Mouse (Mus musculus) hindbrain, postnatal 0 days (tissue): Measurements from ENCODE around the gene Clybl. TPM values are rescaled to one million over a fixed set of nuclear protein-coding genes. Genes with fewer than 3 reads are reported as not detected.

Source experiments
- ATAC-seq: fragments of 200-750 bp; cut with Nextera tagmentation; 2 replicates; pipeline ENCODE4 v1.8.0; 2017; ENCODE audit warnings: mild to moderate bottlenecking, moderate TSS enrichment, moderate library complexity
- DNase-seq: peaks from one replicate; pipeline ENCODE4 v3.0.0-alpha.2; 2015; ENCODE audit warnings: low spot score
- H3K27ac ChIP-seq: fragments of 300-500 bp; sonication (generic); 2 replicates; pipeline ENCODE4 v1.5.1; 2014; ENCODE audit warnings: mild to moderate bottlenecking
- H3K27me3 ChIP-seq: fragments of 300-500 bp; sonication (generic); 2 replicates; pipeline ENCODE4 v1.6.1; 2014; ENCODE audit warnings: low read length, mixed read lengths; ENCODE audit not compliant: insufficient read depth
- H3K36me3 ChIP-seq: fragments of 300-500 bp; sonication (generic); 2 replicates; pipeline ENCODE4 v1.6.1; 2014; ENCODE audit warnings: low read length, mixed read lengths; ENCODE audit not compliant: insufficient read depth
- H3K4me1 ChIP-seq: fragments of 300-500 bp; sonication (generic); 2 replicates; pipeline ENCODE4 v1.6.1; 2014; ENCODE audit warnings: antibody characterized with exemption, low read length, mixed read lengths; ENCODE audit not compliant: insufficient read depth
- H3K4me2 ChIP-seq: fragments of 300-500 bp; sonication (generic); 2 replicates; pipeline ENCODE4 v1.6.1; 2014; ENCODE audit warnings: low read depth, mild to moderate bottlenecking, low read length, moderate library complexity, mixed read lengths
- H3K4me3 ChIP-seq: fragments of 300-500 bp; sonication (generic); 2 replicates; pipeline ENCODE4 v1.5.1; 2014; ENCODE audit warnings: low read length
- H3K9ac ChIP-seq: fragments of 300-500 bp; sonication (generic); replicated peaks from 2 replicates; pipeline ENCODE4 v1.6.1; 2014; ENCODE audit warnings: mild to moderate bottlenecking, low read length, moderate library complexity, mixed read lengths
- H3K9me3 ChIP-seq: fragments of 300-500 bp; sonication (generic); 2 replicates; pipeline ENCODE4 v1.6.1; 2016; ENCODE audit warnings: low read length, mixed read lengths
- CTCF ChIP-seq: IDR thresholded peaks from 2 replicates; pipeline ENCODE4 v1.5.1; 2016; ENCODE audit warnings: antibody characterized with exemption, control low read depth, low read depth
- WGBS: fragments of 180-500 bp; shearing (Covaris S2); extraction: QIAGEN DNeasy Blood & Tissue Kit; methylation state at CpG from one replicate; pipeline ENCODE4 v1.1.7; 2014; 5-methylcytosine and 5-hydroxymethylcytosine counted together
- polyA plus RNA-seq: library from polyadenylated mRNA; unstranded; fragments of >200 nt; fragmentation: Nextera tagmentation; extraction: Ambion mirVana; gene quantifications from 2 replicates; pipeline ENCODE4 v1.2.1, GENCODE M21; 2015
- total RNA-seq: library from RNA; depleted of rRNA; stranded (reverse); fragments of >200 nt; gene quantifications from 2 replicates; pipeline ENCODE4 v1.2.3, GENCODE M21; 2014

Gene Clybl
- total and polyA plus RNA-seq, 2 experiments from 2014 or later: 13.3 to 26.7 TPM

DNA sequence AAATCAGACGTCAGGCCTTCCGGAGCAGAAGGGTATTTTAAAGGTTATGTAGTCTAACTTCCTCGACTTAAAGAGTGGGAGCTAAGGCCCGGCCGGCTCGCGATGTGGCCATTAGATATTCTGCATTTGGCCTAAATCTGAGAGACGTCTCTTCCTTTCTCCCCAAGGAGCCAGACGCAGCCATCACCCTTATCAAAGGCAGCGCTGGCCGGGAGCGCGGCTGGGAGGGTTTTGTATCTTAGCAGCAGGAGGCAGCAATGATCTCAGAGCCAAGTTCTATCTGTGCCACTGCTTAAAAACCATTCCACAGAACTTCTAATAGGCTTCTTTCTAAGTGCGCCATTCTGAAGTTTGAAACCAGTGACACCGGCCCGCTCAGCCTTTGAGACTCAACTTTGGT lies 2.2 kb upstream of the Clybl start:
- H3K27me3 ChIP-seq: no peaks in the 10 kb centered on the region
- no peaks in the 10 kb centered on the region for H3K36me3 ChIP-seq
- no peak overlapping the region for H3K27ac ChIP-seq
- H3K9ac ChIP-seq: no peak overlapping the region
- no peak overlapping the region for H3K4me3 ChIP-seq
- no peak for DNase-seq
- no peaks in the 10 kb centered on the region for H3K4me1 ChIP-seq
- H3K4me2 ChIP-seq: no peak overlapping the region
- no peaks in the 10 kb centered on the region for H3K9me3 ChIP-seq
- ATAC-seq: no peak
- TF ChIP-seq CTCF: no peak
- 50% methylated on average over 16 of the region's 16 CpGs for WGBS

DNA sequence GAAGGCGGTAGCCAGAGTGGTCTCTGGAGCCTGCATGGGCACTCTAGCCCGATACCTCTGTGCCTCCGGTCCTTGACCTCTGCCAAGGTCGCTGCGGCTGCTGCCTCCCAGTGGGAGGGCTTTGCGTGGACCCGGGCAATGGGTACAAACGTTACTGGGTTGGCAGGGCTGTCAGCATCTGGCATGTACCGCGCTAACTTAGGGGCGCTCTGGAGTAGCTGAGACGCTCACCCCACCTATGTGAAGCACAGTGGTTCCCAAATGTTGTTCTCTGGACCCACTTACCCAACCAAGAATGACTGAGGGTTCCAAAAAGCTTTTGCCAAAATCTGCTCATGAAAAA lies 282 bp downstream of the Clybl start:
- Histone ChIP-seq H3K36me3 (no peaks in the 10 kb centered on the region), H3K4me1 (no peaks in the 10 kb centered on the region), H3K27ac (peak overlapping the region; percentile 52; the same call in 1 of the 2 replicates), H3K9ac (peak overlapping the region; percentile 59), H3K4me3 (peak overlapping the region; percentile 58), H3K9me3 (no peaks in the 10 kb centered on the region), H3K27me3 (no peaks in the 10 kb centered on the region), H3K4me2 (peak overlapping the region; percentile 63)
- 4% methylated on average over 12 of the region's 12 CpGs for WGBS
- peak; percentile 29 for TF ChIP-seq CTCF
- no peak for DNase-seq
- ATAC-seq: no peak

DNA sequence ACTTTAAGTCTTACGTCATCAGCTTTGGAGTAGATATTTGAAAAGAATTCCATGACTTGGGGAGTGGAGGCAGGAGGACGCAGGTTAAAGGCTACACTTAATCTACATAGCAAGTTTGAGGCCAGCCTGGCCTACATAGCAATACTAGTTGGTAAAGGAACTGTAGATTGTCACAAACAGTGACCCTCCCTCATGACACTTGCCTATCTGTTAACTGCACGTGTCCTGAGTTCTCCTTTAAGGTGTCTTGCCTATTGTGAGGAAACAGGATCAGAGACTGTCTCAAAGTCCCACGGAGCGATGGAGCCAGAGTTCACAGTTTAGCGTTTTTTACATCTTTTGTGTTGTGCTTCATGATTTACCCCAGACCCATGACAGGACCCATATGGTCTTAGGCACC lies 716 bp downstream of the Clybl start:
- Histone ChIP-seq H3K4me3 (peak overlapping the region; percentile 58; the same call in 1 of the 2 replicates), H3K4me2 (peak overlapping the region; percentile 63), H3K27ac (no peak overlapping the region), H3K36me3 (no peaks in the 10 kb centered on the region), H3K4me1 (no peaks in the 10 kb centered on the region), H3K9me3 (no peaks in the 10 kb centered on the region), H3K27me3 (no peaks in the 10 kb centered on the region), H3K9ac (peak overlapping the region; percentile 59; the same call in 1 of the 2 replicates)
- WGBS: 80% methylated on average over 6 of the region's 6 CpGs
- DNase-seq (no peak), ATAC-seq (no peak)
- TF ChIP-seq CTCF: no peak

DNA sequence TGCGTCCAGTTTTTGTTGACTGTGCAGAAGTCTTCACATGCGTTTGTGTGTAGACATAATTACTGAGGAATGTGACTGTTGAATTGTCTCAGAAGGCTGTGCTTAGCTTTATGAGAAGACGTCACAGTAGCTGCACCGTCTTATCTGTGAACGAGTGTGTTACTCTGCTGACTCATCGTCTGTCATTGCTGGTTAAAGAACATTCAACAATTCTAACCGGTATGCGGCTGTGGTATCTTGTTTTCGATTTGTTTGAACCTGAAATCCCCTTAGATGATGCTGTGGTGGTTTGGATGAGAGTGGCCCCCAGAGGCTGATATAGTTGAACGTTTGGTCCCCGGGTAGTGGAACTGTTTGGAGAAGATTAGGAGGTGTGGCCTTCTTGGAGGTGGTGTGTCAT lies 2.5 kb downstream of the Clybl start:
- H3K9ac ChIP-seq: no peak overlapping the region
- no peak for TF ChIP-seq CTCF
- H3K27ac ChIP-seq: no peak overlapping the region
- no peaks in the 10 kb centered on the region for H3K36me3 ChIP-seq
- H3K9me3 ChIP-seq: no peaks in the 10 kb centered on the region
- H3K27me3 ChIP-seq: no peaks in the 10 kb centered on the region
- H3K4me2 ChIP-seq: no peak overlapping the region
- H3K4me3 ChIP-seq: no peak overlapping the region
- no peak for ATAC-seq
- 89% methylated on average over 11 of the region's 11 CpGs for WGBS
- no peak for DNase-seq
- H3K4me1 ChIP-seq: no peaks in the 10 kb centered on the region

DNA sequence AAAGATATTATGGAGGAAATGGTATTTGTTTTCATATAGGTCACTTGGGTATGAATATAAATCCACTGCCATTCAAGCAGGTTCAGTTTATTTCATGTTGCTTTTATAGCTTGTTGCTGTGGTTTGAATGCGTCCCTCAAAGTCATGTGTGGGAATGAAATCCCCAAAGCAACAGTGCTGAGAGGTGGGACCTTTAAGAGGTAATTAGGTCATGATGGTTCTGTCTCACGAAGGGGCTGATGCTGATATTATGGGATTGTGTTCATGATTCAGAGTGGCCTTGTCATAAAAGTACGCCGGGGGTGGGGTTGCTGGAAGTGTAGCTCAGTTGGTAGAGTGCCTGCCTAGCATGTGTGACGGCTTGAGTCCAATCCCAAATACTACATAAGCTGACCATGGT lies 6.7 kb downstream of the Clybl start:
- no peak overlapping the region for H3K4me3 ChIP-seq
- no peaks in the 10 kb centered on the region for H3K4me1 ChIP-seq
- 89% methylated on average over 5 of the region's 5 CpGs for WGBS
- H3K9ac ChIP-seq: no peak overlapping the region
- H3K27me3 ChIP-seq: no peaks in the 10 kb centered on the region
- DNase-seq (no peak), ATAC-seq (no peak)
- no peak overlapping the region for H3K27ac ChIP-seq
- H3K4me2 ChIP-seq: no peak overlapping the region
- H3K9me3 ChIP-seq: no peaks in the 10 kb centered on the region
- no peak for TF ChIP-seq CTCF
- H3K36me3 ChIP-seq: no peaks in the 10 kb centered on the region

DNA sequence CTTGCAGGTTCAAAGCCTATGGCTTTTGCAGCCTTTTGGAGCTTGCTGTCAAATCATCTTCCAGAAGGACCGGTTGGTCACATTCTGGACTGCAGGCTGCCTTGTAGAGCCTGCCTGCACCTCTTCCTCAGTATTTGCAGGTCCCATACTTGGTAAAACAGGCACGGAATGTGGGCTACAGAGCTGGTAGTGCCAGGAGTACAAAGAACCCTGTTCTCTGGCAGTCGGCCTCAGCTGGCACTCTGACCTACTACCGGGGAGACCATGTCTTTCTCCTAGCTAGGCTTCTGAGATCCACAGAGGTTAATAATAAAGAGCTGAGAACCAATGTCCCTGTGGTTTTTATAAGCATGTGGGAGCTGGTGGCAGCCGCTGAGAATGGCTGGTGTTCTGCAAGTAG lies 8.4 kb downstream of the Clybl start:
- Histone ChIP-seq H3K9me3 (no peaks in the 10 kb centered on the region), H3K27ac (peak overlapping the region; percentile 46; the same call in 1 of the 2 replicates), H3K36me3 (no peaks in the 10 kb centered on the region), H3K4me1 (no peaks in the 10 kb centered on the region), H3K4me3 (no peak overlapping the region), H3K27me3 (no peaks in the 10 kb centered on the region), H3K4me2 (no peak overlapping the region), H3K9ac (no peak overlapping the region)
- ATAC-seq (peak; percentile 81), DNase-seq (peak; percentile 63)
- no peak for TF ChIP-seq CTCF
- 63% methylated on average over 5 of the region's 5 CpGs for WGBS

DNA sequence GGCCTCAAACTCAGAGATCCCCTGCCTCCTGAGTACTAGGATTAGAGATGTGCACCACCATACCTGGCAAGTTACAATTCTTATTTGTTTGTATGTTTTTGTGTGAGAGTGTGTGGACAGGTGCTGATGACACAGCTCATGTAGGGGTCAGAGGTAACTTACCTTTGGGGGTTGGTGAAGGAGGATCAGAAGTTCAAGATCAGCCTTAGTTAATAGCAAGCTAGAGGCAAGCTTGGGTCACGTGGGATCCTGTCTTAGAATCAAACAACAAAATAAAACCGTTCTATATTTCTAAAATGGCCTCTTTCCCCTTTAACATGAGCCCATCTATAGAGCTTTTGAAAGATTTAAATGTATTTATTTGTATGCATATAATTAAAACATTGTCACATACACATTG lies 9.0 kb downstream of the Clybl start:
- H3K36me3 ChIP-seq: no peaks in the 10 kb centered on the region
- TF ChIP-seq CTCF: no peak
- no peak overlapping the region for H3K4me3 ChIP-seq
- 21% methylated on average over 2 of the region's 2 CpGs for WGBS
- no peaks in the 10 kb centered on the region for H3K4me1 ChIP-seq
- no peak overlapping the region for H3K4me2 ChIP-seq
- no peaks in the 10 kb centered on the region for H3K9me3 ChIP-seq
- H3K27ac ChIP-seq: no peak overlapping the region
- no peak for DNase-seq
- no peaks in the 10 kb centered on the region for H3K27me3 ChIP-seq
- no peak overlapping the region for H3K9ac ChIP-seq
- ATAC-seq: no peak
